Mouse (Mus musculus) Patski (cell line): ENCODE measurements at regions not wholly inside any gene's neighbourhood (a gene's known extent, or its start where the extent isn't known, plus 50 kb on each side); places are given as distances from the start of the nearest gene placed in this dataset.

Experiments used
- ATAC-seq: fragments of 100-300 bp; one replicate; pipeline ENCODE4 v1.8.0; 2021
- CTCF ChIA-PET: fragments of 350-600 bp; sonication (Branson Sonifier 250); formaldehyde crosslinking; loops from one replicate; lab custom pipeline; 2022; ENCODE audit warnings: inconsistent platforms; lab: Charles Lee
- POLR2A ChIA-PET: fragments of 350-600 bp; sonication (Branson Sonifier 250); formaldehyde crosslinking; loops from one replicate; lab custom pipeline; 2022; ENCODE audit warnings: antibody characterized with exemption, inconsistent platforms; lab: Charles Lee
- DNase-seq: peaks from one replicate; pipeline ENCODE4 v3.0.0-alpha.2; 2011; ENCODE audit warnings: low read depth, low spot score
- H3K27me3 ChIP-seq: fragments of 371-371 bp; one replicate; pipeline ENCODE4 v1.5.1; 2021
- CTCF ChIP-seq: fragments of 100-300 bp; IDR thresholded peaks from one replicate; pipeline ENCODE4 v1.5.1; 2021
- in situ Hi-C: fragments of 300-500 bp; cut with MboI; formaldehyde crosslinking; loops from 3 replicates; pipeline ENCODE4 v1.11.1; 2018; ENCODE audit warnings: low pct_unique_long_range_greater_than_20kb, mixed read lengths

DNA sequence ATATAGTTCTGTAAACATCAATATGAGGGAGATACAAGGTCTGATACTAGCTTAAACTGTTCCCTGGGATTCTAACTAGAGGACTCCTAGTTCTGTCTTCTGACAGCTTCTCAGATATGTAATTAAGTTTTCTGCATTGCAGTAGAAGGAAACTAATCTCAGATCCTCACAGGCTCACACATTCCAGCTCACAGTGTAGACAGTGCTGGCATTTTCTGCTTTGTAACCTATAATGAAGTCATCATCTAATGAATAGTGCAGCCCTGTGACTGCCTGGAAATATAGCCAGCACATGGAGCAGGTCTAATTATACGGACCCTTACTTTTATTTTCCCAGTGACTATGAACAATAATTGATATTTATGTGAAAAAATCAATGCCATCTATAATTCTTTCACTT, 331.2 kb upstream of the Celf2 start:
- no peak for DNase-seq
- in situ Hi-C loops = no loop called here
- no peak for ATAC-seq
- POLR2A ChIA-PET = no interaction called here
- no peak for TF ChIP-seq CTCF
- H3K27me3 ChIP-seq = no peaks in the 10 kb centered on the region
- CTCF ChIA-PET = no interaction called here

DNA sequence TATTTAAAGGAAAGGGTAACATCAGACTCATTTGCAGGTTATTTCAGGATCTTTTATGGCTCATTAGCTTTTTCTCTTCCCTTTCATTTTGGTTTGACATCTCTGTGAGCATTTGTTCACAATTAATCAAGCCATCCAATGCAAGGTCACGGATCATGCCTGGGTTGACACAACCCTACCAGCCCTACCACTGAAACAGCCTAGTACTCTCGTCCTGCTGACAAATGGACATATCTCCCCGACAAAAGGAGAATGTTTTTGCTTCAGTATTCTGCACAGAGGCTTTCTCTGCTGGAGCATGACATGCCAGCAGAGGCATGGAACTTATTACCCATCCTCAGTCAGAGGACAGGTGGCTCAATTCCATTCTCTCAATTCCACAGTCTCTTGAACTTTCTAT, 328.5 kb upstream of the Celf2 start:
- POLR2A ChIA-PET = no interaction called here
- CTCF ChIA-PET = no interaction called here
- no peaks in the 10 kb centered on the region for H3K27me3 ChIP-seq
- no peak for ATAC-seq
- in situ Hi-C loops = no loop called here
- no peak for TF ChIP-seq CTCF
- DNase-seq = no peak

DNA sequence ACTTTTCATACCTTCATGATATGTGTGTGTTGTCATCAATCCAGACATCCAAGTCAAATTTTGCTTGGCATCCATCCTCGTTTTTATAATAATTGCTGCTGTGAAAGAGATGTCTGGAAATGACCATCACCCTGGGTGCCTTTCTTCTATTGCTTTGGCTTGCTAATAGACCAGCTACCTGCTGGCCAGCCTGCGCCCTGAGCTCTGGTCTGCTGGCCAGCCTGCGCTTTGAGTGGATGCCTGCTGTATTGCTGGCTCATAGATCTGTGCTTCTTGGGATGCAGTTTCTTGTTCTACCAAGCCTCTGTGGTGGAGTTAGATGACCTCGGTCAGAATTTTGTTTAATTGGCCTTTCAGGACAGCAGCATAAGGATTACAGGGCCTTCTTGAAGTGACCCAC, 321.9 kb upstream of the Celf2 start:
- in situ Hi-C loops = no loop called here
- DNase-seq (no peak), ATAC-seq (no peak)
- H3K27me3 ChIP-seq = no peaks in the 10 kb centered on the region
- CTCF ChIA-PET = no interaction called here
- POLR2A ChIA-PET = no interaction called here
- no peak for TF ChIP-seq CTCF

DNA sequence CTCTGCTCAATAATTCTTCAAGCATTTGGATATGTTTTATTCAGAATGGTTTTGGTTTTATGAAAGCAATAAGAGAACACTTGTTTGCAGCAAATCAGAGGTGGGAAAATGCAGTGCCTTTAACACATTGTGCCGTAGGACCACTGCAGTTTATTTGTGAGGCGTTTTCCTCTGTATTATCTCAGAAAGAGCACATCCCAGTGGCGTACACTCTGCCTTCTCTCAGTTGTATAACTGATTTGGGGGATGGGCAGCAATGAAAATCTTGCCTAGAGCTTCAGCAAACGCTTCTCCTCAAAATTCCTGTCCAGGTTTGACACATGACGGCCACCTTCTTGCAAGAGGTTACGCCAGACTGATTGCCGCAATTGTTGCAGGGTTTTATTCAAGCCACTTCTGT, 316.9 kb upstream of the Celf2 start:
- in situ Hi-C loops = no loop called here
- ChIA-PET CTCF (no interaction called here), POLR2A (no interaction called here)
- no peak for ATAC-seq
- no peak for DNase-seq
- TF ChIP-seq CTCF = no peak
- no peaks in the 10 kb centered on the region for H3K27me3 ChIP-seq

DNA sequence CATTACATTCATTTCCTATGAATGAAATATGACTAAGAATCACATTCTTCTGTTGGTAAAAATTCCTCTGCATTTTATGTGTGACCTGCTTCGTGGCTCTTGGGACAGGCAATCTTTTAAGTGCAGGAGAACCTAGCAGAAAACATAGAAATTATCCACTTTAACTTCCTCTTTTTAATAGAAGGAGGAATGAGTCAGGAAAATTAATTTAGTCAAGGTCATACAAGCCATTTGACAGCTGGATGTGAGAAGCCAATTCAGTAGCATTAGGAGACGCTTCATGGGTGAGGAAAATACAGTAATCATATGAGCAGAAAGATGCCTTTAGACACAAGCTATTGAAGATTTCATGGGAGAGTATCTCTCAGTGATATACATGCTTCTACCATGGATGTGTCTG, 287.1 kb upstream of the Celf2 start:
- ATAC-seq (no peak), DNase-seq (no peak)
- in situ Hi-C loops = no loop called here
- CTCF ChIA-PET = no interaction called here
- POLR2A ChIA-PET = no interaction called here
- no peak for TF ChIP-seq CTCF
- peaks cover 6% of the 10 kb centered on the region for H3K27me3 ChIP-seq

DNA sequence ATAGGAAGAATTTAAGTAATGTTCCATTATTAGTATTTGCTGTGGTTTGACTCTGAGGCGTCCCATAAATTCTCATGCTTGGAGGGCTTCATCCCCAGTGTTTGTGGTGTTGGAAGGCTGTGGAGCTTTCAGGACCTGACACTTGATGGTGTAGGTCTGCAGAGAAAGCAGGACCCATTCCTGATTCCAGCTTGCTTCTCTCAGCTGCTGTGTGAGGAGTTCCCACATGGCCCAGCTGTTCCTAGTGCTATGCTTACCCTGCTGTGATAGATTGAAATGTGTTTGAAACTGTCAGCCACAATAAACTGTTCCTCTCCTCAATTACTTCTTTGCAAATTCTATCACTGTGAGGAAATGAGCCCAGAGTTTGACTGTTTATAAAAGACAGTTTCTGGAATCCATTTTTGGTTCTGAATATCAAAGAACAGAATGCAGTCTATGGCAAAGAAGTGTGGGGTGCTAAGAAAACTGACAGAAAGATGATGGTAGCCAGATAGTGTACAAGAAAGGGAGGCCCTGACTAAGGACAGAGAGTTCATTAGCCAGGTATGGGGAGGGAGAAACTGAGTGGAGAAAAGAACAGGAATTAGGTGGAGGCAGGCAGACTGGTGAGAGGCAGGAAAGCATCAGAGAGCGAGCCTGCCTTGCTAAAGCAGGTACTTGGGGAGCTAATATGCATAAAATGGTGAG, 283.2 kb upstream of the Celf2 start:
- peaks cover 6% of the 10 kb centered on the region for H3K27me3 ChIP-seq
- ATAC-seq = no peak
- DNase-seq = no peak
- CTCF ChIA-PET = no interaction called here
- in situ Hi-C loops = no loop called here
- POLR2A ChIA-PET = no interaction called here
- TF ChIP-seq CTCF = no peak

DNA sequence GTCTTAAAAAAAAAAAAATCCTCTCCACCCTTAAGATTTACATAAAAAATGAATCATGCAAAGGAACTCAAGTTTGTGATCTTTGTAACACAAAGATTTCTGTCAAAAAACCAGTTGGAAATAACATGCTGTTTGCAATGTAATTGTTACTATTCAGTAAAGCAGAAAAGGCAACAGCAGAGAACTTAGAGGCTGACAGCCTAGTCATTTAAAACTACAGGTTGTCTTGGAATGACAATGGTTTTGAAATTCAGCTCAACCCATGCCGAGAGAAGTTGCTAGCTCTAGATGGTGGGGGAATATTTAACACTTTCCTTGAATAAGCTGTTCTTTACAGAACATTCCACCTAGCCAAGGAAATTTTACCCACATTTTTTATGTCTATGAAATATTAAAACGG, 269.2 kb upstream of the Celf2 start:
- CTCF ChIA-PET = interaction anchor here (0.9 kb wide), 1 partner anchor 8 kb away, joined by 3 read pairs; no protein-coding TSS in a partner anchor
- ATAC-seq (no peak), DNase-seq (no peak)
- in situ Hi-C loops = no loop called here
- H3K27me3 ChIP-seq = no peaks in the 10 kb centered on the region
- POLR2A ChIA-PET = no interaction called here
- no peak for TF ChIP-seq CTCF

DNA sequence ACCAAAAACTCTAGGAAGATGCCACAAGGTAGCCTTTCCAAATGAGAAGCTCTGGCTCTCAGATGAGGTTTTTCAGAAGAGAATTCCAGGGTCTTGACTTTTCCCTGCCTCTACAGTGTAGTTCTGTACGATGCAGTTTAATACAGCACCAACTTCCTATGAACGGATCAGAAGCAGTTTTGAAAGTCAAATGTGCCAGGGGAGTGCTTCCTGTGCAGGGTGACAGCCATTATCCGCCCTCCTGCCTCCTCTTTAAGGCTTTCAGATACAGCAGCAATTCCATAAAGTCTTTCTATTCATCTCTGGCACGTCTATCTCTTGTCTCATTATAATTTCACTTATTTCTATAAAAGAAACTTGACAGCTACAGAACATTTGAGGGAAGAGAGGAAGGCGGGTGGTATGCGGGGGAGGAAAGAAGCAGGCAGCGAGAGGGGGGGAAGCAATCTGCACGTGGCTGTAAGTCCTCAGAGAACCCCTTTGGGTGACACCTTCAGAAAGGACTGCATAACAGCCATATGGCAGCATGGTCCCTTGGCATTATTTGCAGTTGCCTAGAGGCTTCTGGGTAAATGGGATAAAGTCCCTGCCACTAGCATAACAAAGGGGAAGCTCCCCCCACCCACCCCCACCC, 224.9 kb upstream of the Celf2 start:
- POLR2A ChIA-PET = interaction anchor here (0.6 to 0.7 kb wide), 2 partner anchors 220 to 1000 kb away, joined by 3 to 4 read pairs; no protein-coding TSS in a partner anchor
- CTCF ChIA-PET = no interaction called here
- no peak for TF ChIP-seq CTCF
- DNase-seq (no peak), ATAC-seq (no peak)
- no peaks in the 10 kb centered on the region for H3K27me3 ChIP-seq
- in situ Hi-C loops = no loop called here

DNA sequence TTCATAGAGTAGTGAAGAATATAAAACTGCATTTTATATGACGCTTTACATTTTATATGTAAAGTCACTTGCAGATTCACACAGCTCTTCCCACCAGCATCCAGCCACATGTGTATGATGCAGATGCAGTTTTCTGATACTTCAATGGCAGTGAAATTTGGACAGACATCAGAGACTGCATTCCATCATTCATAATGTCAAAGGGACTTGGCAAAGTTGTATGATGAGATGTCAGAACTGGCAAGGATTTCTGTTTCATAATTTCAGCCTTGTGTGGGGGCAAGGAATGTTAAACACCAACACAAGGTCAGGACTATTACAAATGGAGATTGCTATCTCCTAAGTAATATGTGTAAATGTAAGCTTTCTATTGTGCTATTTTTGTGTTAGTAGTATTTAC, 221.6 kb upstream of the Celf2 start:
- no peak for TF ChIP-seq CTCF
- in situ Hi-C loops = no loop called here
- H3K27me3 ChIP-seq = no peaks in the 10 kb centered on the region
- ATAC-seq (no peak), DNase-seq (no peak)
- ChIA-PET CTCF (no interaction called here), POLR2A (no interaction called here)

DNA sequence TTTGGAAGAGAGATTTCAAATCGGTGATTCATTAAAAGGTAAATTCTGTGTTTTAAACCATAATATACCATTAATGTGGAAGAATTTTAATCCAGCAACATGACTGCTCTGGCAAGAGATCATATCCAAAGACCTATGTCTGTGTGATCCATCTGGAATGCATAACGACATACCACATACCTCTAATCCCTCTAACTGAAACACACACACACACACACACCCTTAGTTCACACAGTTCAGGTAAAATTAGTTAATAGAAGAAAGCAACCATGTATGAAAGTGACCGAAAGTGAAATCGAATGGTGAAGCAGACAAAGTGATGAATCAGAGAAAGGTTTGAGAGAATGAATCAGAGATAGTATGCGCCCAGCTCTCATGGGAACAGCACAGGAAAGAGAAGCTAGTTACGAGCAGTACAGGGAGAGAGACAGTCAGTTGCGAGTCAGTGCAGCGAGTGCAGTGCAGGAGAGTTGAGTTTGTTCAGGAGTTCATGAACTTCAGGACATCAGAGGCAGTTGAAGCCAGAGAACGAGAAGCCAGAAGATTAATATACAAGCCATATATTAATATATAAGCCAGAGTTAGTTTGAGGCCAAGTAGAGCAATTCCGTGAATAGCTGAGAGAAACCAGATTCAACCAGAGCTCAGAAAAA, 213.0 kb upstream of the Celf2 start:
- DNase-seq (no peak), ATAC-seq (peak; percentile 85)
- CTCF ChIA-PET = no interaction called here
- in situ Hi-C loops = no loop called here
- TF ChIP-seq CTCF = no peak
- H3K27me3 ChIP-seq = no peaks in the 10 kb centered on the region
- POLR2A ChIA-PET = no interaction called here

DNA sequence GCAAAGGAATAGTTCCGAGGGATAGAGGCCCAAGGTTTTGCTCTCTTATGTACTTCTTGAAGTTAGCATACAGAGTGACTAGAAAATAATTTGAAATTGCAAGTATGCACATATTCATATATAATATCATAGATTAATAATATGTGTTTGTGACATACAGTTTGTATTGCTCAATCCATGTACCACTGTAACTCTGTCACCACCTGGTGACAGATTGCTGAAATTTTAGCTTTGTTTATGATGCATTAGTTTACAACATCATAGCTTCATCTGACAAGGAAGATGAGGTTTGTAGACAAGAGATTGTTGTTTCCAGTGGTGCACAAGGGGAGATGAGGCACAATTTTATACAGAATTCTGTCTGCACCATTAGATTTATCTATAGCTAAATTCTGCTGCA, 201.7 kb upstream of the Celf2 start:
- ATAC-seq (no peak), DNase-seq (no peak)
- in situ Hi-C loops = no loop called here
- H3K27me3 ChIP-seq = no peaks in the 10 kb centered on the region
- TF ChIP-seq CTCF = no peak
- CTCF ChIA-PET = interaction anchor here (0.6 kb wide), 1 partner anchor 944 kb away, joined by 3 read pairs; no protein-coding TSS in a partner anchor
- POLR2A ChIA-PET = no interaction called here
